Mouse (Mus musculus) layer of hippocampus, adult 2 months (tissue): ENCODE results near the gene Gm13212. TPM values are rescaled to one million over a fixed set of nuclear protein-coding genes. Genes with fewer than 3 reads are reported as not detected.

ENCODE experiments used
- total RNA-seq, 2 experiments: library from RNA; stranded (reverse); gene quantifications; 2 replicates each; pipeline ENCODE4 v1.2.3; 2021

Gm13212 gene
- total RNA-seq, 2 experiments from 2014 or later: 0.36 TPM; not detected in 1

Other genes starting within 250 kb of the Gm13212 start
- gene Zfp990, start 74.4 kb upstream of the Gm13212 start, total RNA-seq: under 1 TPM; 0.12 to 0.15 TPM
- gene Zfp980, start 85.5 kb downstream of the Gm13212 start, total RNA-seq: not detected